Mouse (Mus musculus): ENCODE data around the gene Sympk. TPM values are rescaled to one million over a fixed set of nuclear protein-coding genes. Genes with fewer than 3 reads are reported as not detected.

Sympk gene
- polyA plus RNA-seq, 1 experiment from 2014 or later: 43.2 TPM

GRCm38 (mm10) chr7:18998835-18999234, 25.3 kb upstream of the Sympk start:
- Histone ChIP-seq H3K4me2 (no peak overlapping the region), H3K9me3 (no peaks in the 10 kb centered on the region), H3K27me3 (no peaks in the 10 kb centered on the region), H3K4me1 (peaks cover 24% of the 10 kb centered on the region), H3K27ac (no peak overlapping the region), H3K36me3 (peaks cover 26% of the 10 kb centered on the region), H3K9ac (no peak overlapping the region), H3K4me3 (no peak overlapping the region)
- WGBS: 41% methylated on average over 9 of the region's 9 CpGs
- ATAC-seq (ENCODE audit: insufficient number of reproducible peaks, insufficient read depth, low FRiP score, low TSS enrichment, low read depth): no peak

DNA sequence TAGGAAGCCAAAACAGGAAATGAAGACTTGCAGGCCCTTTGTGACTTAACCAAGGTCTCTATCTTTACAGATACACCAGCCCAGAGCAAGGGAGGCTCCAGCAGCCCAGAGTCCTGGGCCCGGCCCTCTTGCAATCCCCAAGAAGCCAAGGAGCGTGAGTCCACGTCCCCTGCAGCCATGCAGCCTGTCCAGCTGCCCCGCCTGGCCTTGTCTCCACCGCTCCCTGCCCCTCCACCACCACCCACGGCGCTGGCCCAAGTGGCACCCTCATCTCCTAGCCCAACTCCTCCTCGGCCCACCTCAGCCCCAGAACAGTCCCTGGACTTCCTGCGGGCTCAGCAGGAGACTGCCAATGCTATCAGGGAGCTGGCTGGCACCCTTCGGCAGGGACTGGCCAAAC, 23.8 kb upstream of the Sympk start:
- Histone ChIP-seq H3K4me2 (peak overlapping the region; percentile 61), H3K4me3 (peak overlapping the region; percentile 38), H3K27me3 (no peaks in the 10 kb centered on the region), H3K4me1 (peaks cover 33% of the 10 kb centered on the region), H3K27ac (peak overlapping the region; percentile 48), H3K9ac (peak overlapping the region; percentile 66), H3K36me3 (peaks cover 25% of the 10 kb centered on the region), H3K9me3 (no peaks in the 10 kb centered on the region)
- WGBS: 39% methylated on average over 10 of the region's 10 CpGs
- ATAC-seq (ENCODE audit: insufficient number of reproducible peaks, insufficient read depth, low FRiP score, low TSS enrichment, low read depth): no peak

GRCm38 (mm10) chr7:19001066-19001806, 22.9 kb upstream of the Sympk start:
- ATAC-seq (ENCODE audit: insufficient number of reproducible peaks, insufficient read depth, low FRiP score, low TSS enrichment, low read depth): no peak
- Histone ChIP-seq H3K4me1 (peaks cover 41% of the 10 kb centered on the region), H3K9me3 (no peaks in the 10 kb centered on the region), H3K9ac (peak overlapping the region; percentile 66), H3K36me3 (peaks cover 30% of the 10 kb centered on the region), H3K27ac (peak overlapping the region; percentile 83), H3K4me3 (peak overlapping the region; percentile 38), H3K27me3 (no peaks in the 10 kb centered on the region), H3K4me2 (peak overlapping the region; percentile 61)
- WGBS: 37% methylated on average over 18 of the region's 18 CpGs

DNA sequence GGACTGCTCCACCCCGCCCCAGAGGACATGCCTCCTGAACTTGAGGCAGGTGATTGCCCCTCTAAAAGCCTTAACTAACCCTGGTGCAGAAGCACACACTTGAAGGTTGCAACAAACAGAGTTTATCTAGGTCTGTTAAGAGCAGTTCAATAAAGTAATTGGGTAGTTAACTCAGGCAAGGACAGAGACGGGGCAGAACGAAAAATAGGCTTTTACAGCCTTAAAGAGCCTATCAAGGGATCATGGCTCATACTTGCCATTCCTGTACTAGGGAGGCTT, 22.4 kb upstream of the Sympk start:
- H3K4me2 ChIP-seq: peak overlapping the region; percentile 61
- no peak overlapping the region for H3K4me3 ChIP-seq
- H3K36me3 ChIP-seq: peaks cover 27% of the 10 kb centered on the region
- 71% methylated on average over 3 of the region's 3 CpGs for WGBS
- peaks cover 45% of the 10 kb centered on the region for H3K4me1 ChIP-seq
- H3K9ac ChIP-seq: no peak overlapping the region
- H3K9me3 ChIP-seq: no peaks in the 10 kb centered on the region
- peak overlapping the region; percentile 83 for H3K27ac ChIP-seq
- ATAC-seq (ENCODE audit: insufficient number of reproducible peaks, insufficient read depth, low FRiP score, low TSS enrichment, low read depth): no peak
- H3K27me3 ChIP-seq: no peaks in the 10 kb centered on the region

- H3K9ac ChIP-seq: peak overlapping the region; percentile 67
- H3K27me3 ChIP-seq: no peaks in the 10 kb centered on the region
- peak overlapping the region; percentile 67 for H3K4me2 ChIP-seq
- peak overlapping the region; percentile 41 for H3K4me3 ChIP-seq
- no peak for ATAC-seq (ENCODE audit: insufficient number of reproducible peaks, insufficient read depth, low FRiP score, low TSS enrichment, low read depth)
- H3K4me1 ChIP-seq: peaks cover 49% of the 10 kb centered on the region
- 40% methylated on average over 4 of the region's 4 CpGs for WGBS
- peak overlapping the region; percentile 83 for H3K27ac ChIP-seq
- no peaks in the 10 kb centered on the region for H3K9me3 ChIP-seq
- peaks cover 30% of the 10 kb centered on the region for H3K36me3 ChIP-seq
Measured at GRCm38 (mm10) chr7:19002115-19002514, 22.1 kb upstream of the Sympk start.

- Histone ChIP-seq H3K27me3 (no peaks in the 10 kb centered on the region), H3K9ac (peak overlapping the region; percentile 67), H3K4me3 (peak overlapping the region; percentile 41), H3K4me1 (peaks cover 54% of the 10 kb centered on the region), H3K9me3 (no peaks in the 10 kb centered on the region), H3K4me2 (peak overlapping the region; percentile 67), H3K36me3 (peaks cover 30% of the 10 kb centered on the region), H3K27ac (peak overlapping the region; percentile 83)
- WGBS: 1% methylated on average over 17 of the region's 17 CpGs
- ATAC-seq (ENCODE audit: insufficient number of reproducible peaks, insufficient read depth, low FRiP score, low TSS enrichment, low read depth): peak; percentile 22; the same call in 1 of the 2 replicates
Measured at GRCm38 (mm10) chr7:19002848-19003498, 21.2 kb upstream of the Sympk start.

GRCm38 (mm10) chr7:19003902-19004630, 20.1 kb upstream of the Sympk start, which contains the start of gene Irf2bp1:
TSS of gene Irf2bp1 (plus strand) at chr7:19004044.
- Histone ChIP-seq H3K36me3 (peaks cover 33% of the 10 kb centered on the region), H3K4me1 (peaks cover 54% of the 10 kb centered on the region), H3K27me3 (no peaks in the 10 kb centered on the region), H3K4me2 (peak within 1 kb of the TSS; percentile 99), H3K27ac (peak within 1 kb of the TSS; percentile 95), H3K9me3 (no peaks in the 10 kb centered on the region), H3K9ac (peak within 1 kb of the TSS; percentile 97), H3K4me3 (peak within 1 kb of the TSS; percentile 88)
- under 1% methylated on average over 85 of the region's 90 CpGs for WGBS
- ATAC-seq (ENCODE audit: insufficient number of reproducible peaks, insufficient read depth, low FRiP score, low TSS enrichment, low read depth): peak; percentile 66

GRCm38 (mm10) chr7:19004631-19005079, 19.5 kb upstream of the Sympk start:
- Histone ChIP-seq H3K4me2 (peak overlapping the region; percentile 99), H3K9me3 (no peaks in the 10 kb centered on the region), H3K4me3 (peak overlapping the region; percentile 88), H3K36me3 (peaks cover 33% of the 10 kb centered on the region), H3K27me3 (no peaks in the 10 kb centered on the region), H3K4me1 (peaks cover 54% of the 10 kb centered on the region), H3K9ac (peak overlapping the region; percentile 97), H3K27ac (peak overlapping the region; percentile 95)
- ATAC-seq (ENCODE audit: insufficient number of reproducible peaks, insufficient read depth, low FRiP score, low TSS enrichment, low read depth): no peak
- 4% methylated on average over 34 of the region's 34 CpGs for WGBS

- H3K36me3 ChIP-seq: peaks cover 32% of the 10 kb centered on the region
- H3K9ac ChIP-seq: peak overlapping the region; percentile 97
- no peaks in the 10 kb centered on the region for H3K9me3 ChIP-seq
- H3K4me1 ChIP-seq: peaks cover 49% of the 10 kb centered on the region
- no peak for ATAC-seq (ENCODE audit: insufficient number of reproducible peaks, insufficient read depth, low FRiP score, low TSS enrichment, low read depth)
- no peaks in the 10 kb centered on the region for H3K27me3 ChIP-seq
- peak overlapping the region; percentile 88 for H3K4me3 ChIP-seq
- H3K4me2 ChIP-seq: peak overlapping the region; percentile 99
- no peak overlapping the region for H3K27ac ChIP-seq
- 79% methylated on average over 34 of the region's 34 CpGs for WGBS
Measured at GRCm38 (mm10) chr7:19005417-19006121, 18.6 kb upstream of the Sympk start.

- Histone ChIP-seq H3K9ac (no peak overlapping the region), H3K4me2 (peak overlapping the region; percentile 99), H3K9me3 (no peaks in the 10 kb centered on the region), H3K27ac (no peak overlapping the region), H3K4me3 (peak overlapping the region; percentile 88), H3K36me3 (peaks cover 30% of the 10 kb centered on the region), H3K27me3 (no peaks in the 10 kb centered on the region), H3K4me1 (peaks cover 44% of the 10 kb centered on the region)
- WGBS: 7% methylated on average over 12 of the region's 12 CpGs
- ATAC-seq (ENCODE audit: insufficient number of reproducible peaks, insufficient read depth, low FRiP score, low TSS enrichment, low read depth): no peak
Measured at GRCm38 (mm10) chr7:19006476-19006875, 17.7 kb upstream of the Sympk start.
